Mouse (Mus musculus) kidney, embryonic 14.5 days (tissue): Measurements from ENCODE around the gene Paqr4. TPM values are rescaled to one million over a fixed set of nuclear protein-coding genes. Genes with fewer than 3 reads are reported as not detected.

Experiments used
- ATAC-seq: fragments of 200-750 bp; cut with Nextera tagmentation; 2 replicates; pipeline ENCODE4 v1.8.0; 2017; ENCODE audit warnings: moderate number of reproducible peaks, mild to moderate bottlenecking, moderate TSS enrichment, moderate library complexity; ENCODE audit not compliant: low FRiP score, low TSS enrichment
- H3K27ac ChIP-seq: fragments of 300-500 bp; sonication (generic); 2 replicates; pipeline ENCODE4 v1.5.1; 2014; ENCODE audit warnings: low read depth, mild to moderate bottlenecking, low read length, moderate library complexity, mixed read lengths
- H3K27me3 ChIP-seq: fragments of 300-500 bp; sonication (generic); 2 replicates; pipeline ENCODE4 v1.6.1; 2014; ENCODE audit warnings: mild to moderate bottlenecking, low read length; ENCODE audit not compliant: control insufficient read depth, insufficient read depth
- H3K36me3 ChIP-seq: fragments of 300-500 bp; sonication (generic); 2 replicates; pipeline ENCODE4 v1.6.1; 2014; ENCODE audit warnings: low read length, mixed read lengths; ENCODE audit not compliant: control insufficient read depth, insufficient read depth
- H3K4me1 ChIP-seq: fragments of 300-500 bp; sonication (generic); 2 replicates; pipeline ENCODE4 v1.6.1; 2014; ENCODE audit warnings: low read length, mixed read lengths; ENCODE audit not compliant: control insufficient read depth, insufficient read depth
- H3K4me2 ChIP-seq: fragments of 300-500 bp; sonication (generic); replicated peaks from 2 replicates; pipeline ENCODE4 v1.6.1; 2014; ENCODE audit warnings: low read depth, mild to moderate bottlenecking, low read length
- H3K4me3 ChIP-seq: fragments of 300-500 bp; sonication (generic); 2 replicates; pipeline ENCODE4 v1.5.1; 2014; ENCODE audit warnings: mild to moderate bottlenecking, low read length
- H3K9ac ChIP-seq: fragments of 300-500 bp; sonication (generic); 2 replicates; pipeline ENCODE4 v1.6.1; 2014; ENCODE audit warnings: low read depth, mild to moderate bottlenecking, low read length, moderate library complexity
- H3K9me3 ChIP-seq: fragments of 300-500 bp; sonication (generic); 2 replicates; pipeline ENCODE4 v1.6.1; 2016; ENCODE audit warnings: low read length; ENCODE audit not compliant: control insufficient read depth
- WGBS: fragments of 180-500 bp; shearing (Covaris S2); extraction: QIAGEN DNeasy Blood & Tissue Kit; methylation state at CpG from one replicate; pipeline ENCODE4 v1.1.7; 2014; 5-methylcytosine and 5-hydroxymethylcytosine counted together
- polyA plus RNA-seq: library from polyadenylated mRNA; unstranded; fragments of >200 nt; fragmentation: Nextera tagmentation; extraction: Ambion mirVana; gene quantifications from 2 replicates; pipeline ENCODE4 v1.2.1, GENCODE M21; 2014

Gene Paqr4
- polyA plus RNA-seq, 1 experiment from 2014 or later: 17.6 TPM

DNA sequence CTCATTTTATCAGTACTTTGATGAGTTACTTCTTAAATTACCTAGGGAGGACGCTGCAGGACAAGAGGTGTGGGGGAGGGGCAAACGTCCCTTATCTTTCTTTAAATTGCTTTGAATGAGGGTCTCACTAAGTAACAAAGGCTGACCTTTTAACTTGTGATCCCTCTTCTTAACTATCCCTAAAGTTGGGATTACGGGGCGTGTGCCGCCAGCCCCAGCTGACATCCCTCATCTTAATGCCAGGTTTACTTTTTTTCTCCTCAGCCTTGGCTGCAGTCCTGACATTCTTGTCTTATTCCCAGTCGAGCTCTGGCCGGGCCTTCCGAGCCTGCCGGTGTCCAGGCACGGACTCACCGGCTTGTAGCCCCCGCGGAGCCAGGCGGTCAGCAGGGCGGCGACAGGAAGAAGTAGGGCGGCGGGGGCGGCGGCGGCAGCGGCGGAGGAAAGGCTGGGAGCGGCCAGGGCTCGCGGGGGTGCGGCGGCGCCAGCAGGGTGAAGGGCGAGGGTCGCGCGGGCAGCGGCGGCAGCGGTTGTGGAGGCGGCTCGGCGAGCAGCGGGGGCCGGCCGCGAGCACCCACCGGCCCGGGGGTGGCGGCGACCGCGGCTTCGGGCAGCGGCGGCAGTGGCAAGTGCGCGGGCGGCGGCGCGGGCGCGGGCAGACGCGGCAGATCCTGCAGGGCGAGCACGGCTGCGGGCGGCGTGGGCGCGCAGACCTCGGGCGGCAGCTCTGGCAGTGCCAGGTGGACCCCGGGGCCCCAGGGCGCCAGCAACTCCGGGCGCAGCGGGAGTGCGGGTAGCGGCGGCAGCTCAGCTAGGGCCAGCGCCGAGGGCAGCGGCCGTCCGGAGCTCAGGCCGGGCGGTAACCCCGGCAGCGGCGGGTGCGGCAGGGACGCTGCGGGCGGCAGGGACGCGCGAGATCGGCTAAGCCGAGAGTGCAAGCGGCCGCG, 41.3 kb downstream of the Paqr4 start:
- H3K4me1 ChIP-seq: peaks cover 12% of the 10 kb centered on the region
- H3K4me3 ChIP-seq: peak overlapping the region; percentile 70
- H3K27me3 ChIP-seq: peaks cover 20% of the 10 kb centered on the region
- peak; percentile 41 for ATAC-seq
- no peak overlapping the region for H3K27ac ChIP-seq
- H3K9ac ChIP-seq: peak overlapping the region; percentile 63
- H3K36me3 ChIP-seq: no peaks in the 10 kb centered on the region
- H3K9me3 ChIP-seq: no peaks in the 10 kb centered on the region
- WGBS: under 1% methylated on average over 56 of the region's 101 CpGs
- peak overlapping the region; percentile 100 for H3K4me2 ChIP-seq

DNA sequence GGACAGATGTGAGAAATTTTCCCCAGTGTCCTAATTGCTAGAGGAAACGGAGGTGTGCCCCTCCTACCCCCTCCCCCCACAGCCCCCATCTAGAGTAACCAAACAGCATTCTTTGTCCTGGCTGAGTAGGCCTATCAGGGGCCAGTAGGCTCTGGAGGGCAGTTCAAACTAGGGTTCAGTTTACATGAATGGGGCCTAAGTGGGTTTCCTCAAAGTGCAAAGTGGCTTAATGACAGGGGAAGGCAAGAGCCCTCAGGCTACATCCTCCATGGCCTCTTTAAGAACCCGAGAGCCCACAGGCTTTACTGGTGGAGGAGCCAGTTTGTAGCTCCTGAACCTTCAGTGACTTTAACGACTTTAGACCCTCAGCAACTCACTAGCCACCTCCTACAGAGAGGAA, 44.9 kb downstream of the Paqr4 start:
- no peak overlapping the region for H3K4me2 ChIP-seq
- H3K27me3 ChIP-seq: peaks cover 17% of the 10 kb centered on the region
- peak; percentile 70 for ATAC-seq
- no peak overlapping the region for H3K9ac ChIP-seq
- no peaks in the 10 kb centered on the region for H3K36me3 ChIP-seq
- WGBS: 4% methylated on average over 3 of the region's 3 CpGs
- H3K4me1 ChIP-seq: peaks cover 13% of the 10 kb centered on the region
- H3K27ac ChIP-seq: peak overlapping the region; percentile 69
- H3K9me3 ChIP-seq: no peaks in the 10 kb centered on the region
- H3K4me3 ChIP-seq: no peak overlapping the region

DNA sequence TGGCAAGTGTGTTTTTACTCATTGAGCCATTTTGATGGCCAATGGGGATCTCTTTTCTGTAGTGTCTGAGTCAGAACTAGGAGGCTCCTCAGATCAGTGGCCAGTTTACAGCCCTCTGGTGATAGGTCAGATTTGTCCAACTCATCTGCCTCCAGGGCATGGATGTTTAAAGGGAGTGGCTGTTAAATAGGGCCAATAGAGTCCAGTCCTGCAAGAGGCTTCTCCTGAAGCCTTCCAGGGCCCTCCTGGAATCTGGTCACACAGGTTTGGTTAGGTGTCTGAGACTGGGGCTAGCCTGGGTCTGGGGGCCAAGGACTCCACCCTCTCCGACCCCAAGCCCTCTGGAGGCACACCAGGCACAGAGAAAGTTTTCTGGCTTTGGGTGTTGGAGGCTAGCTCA, 46.2 kb downstream of the Paqr4 start:
- Histone ChIP-seq H3K27ac (peak overlapping the region; percentile 1; the same call in 1 of the 2 replicates), H3K4me2 (no peak overlapping the region)

More for the DNA sequence above, 46.2 kb downstream of the Paqr4 start:
- ATAC-seq: no peak
- Histone ChIP-seq H3K4me3 (no peak overlapping the region), H3K36me3 (no peaks in the 10 kb centered on the region), H3K9ac (no peak overlapping the region), H3K27me3 (peaks cover 12% of the 10 kb centered on the region), H3K9me3 (no peaks in the 10 kb centered on the region), H3K4me1 (peaks cover 13% of the 10 kb centered on the region)
- WGBS: 32% methylated on average over 1 of the region's 1 CpGs

Other genes with a start within 250 kb of the Paqr4 start
- gene Zfp213, start 176.6 kb downstream of the Paqr4 start, polyA plus RNA-seq: 19.5 and 24.9 TPM in 2 replicates
- gene Zfp13, start 141.4 kb downstream of the Paqr4 start, polyA plus RNA-seq: 15.3 and 19.1 TPM in 2 replicates
- gene Zscan10, start 140.0 kb downstream of the Paqr4 start, polyA plus RNA-seq: 0.29 and 0.45 TPM in 2 replicates
- 0.46 and 1.3 TPM in 2 replicates for gene Mmp25, start 95.6 kb downstream of the Paqr4 start, polyA plus RNA-seq
- gene Bicdl2, start 80.4 kb downstream of the Paqr4 start, polyA plus RNA-seq: 0.76 and 1.2 TPM in 2 replicates
- 61.9 and 83.8 TPM in 2 replicates for gene Hcfc1r1, start 67.3 kb downstream of the Paqr4 start, polyA plus RNA-seq
- gene Thoc6, start 67.0 kb downstream of the Paqr4 start, polyA plus RNA-seq: 53.0 and 62.9 TPM in 2 replicates
- gene Tnfrsf12a, start 63.4 kb downstream of the Paqr4 start, polyA plus RNA-seq: 14.5 and 16.4 TPM in 2 replicates
- 153 and 181 TPM in 2 replicates for gene Cldn6, start 61.6 kb downstream of the Paqr4 start, polyA plus RNA-seq
- gene Cldn9, start 56.8 kb downstream of the Paqr4 start, polyA plus RNA-seq: 63.7 and 65.5 TPM in 2 replicates
- 0.15 and 0.16 TPM in 2 replicates for gene 1520401A03Rik, start 18.1 kb downstream of the Paqr4 start, polyA plus RNA-seq
- 41.6 and 56.4 TPM in 2 replicates for gene Pkmyt1, start 14.5 kb downstream of the Paqr4 start, polyA plus RNA-seq
- gene Kremen2, start 5.0 kb upstream of the Paqr4 start, polyA plus RNA-seq: 2.1 and 2.9 TPM in 2 replicates
- 73.0 and 91.7 TPM in 2 replicates for gene Flywch1, start 30.7 kb upstream of the Paqr4 start, polyA plus RNA-seq
- 40.7 and 43.7 TPM in 2 replicates for gene Flywch2, start 45.2 kb upstream of the Paqr4 start, polyA plus RNA-seq
- gene Srrm2, start 49.7 kb upstream of the Paqr4 start, polyA plus RNA-seq: 560 and 567 TPM in 2 replicates
- gene Elob, start 88.3 kb upstream of the Paqr4 start, polyA plus RNA-seq: 982 and 1,429 TPM in 2 replicates
- 0.26 and 0.41 TPM in 2 replicates for gene Prss33, start 95.2 kb upstream of the Paqr4 start, polyA plus RNA-seq
- 0.14 TPM in 1 of 2 replicates, not detected in the other for gene Prss32, start 103.0 kb upstream of the Paqr4 start, polyA plus RNA-seq
- 3.1 and 3.9 TPM in 2 replicates for gene Prss41, start 103.3 kb upstream of the Paqr4 start, polyA plus RNA-seq
- not detected in 2 replicates for gene Prss21, start 127.2 kb upstream of the Paqr4 start, polyA plus RNA-seq
- gene Dcpp1, start 140.0 kb upstream of the Paqr4 start, polyA plus RNA-seq: not detected in 2 replicates
- gene Dcpp2, start 140.0 kb upstream of the Paqr4 start, polyA plus RNA-seq: not detected in 2 replicates
- gene Dcpp3, start 176.6 kb upstream of the Paqr4 start, polyA plus RNA-seq: not detected in 2 replicates
- gene Sbp, start 200.8 kb upstream of the Paqr4 start, polyA plus RNA-seq: not detected in 2 replicates
- not detected in 2 replicates for gene Sbpl, start 214.4 kb upstream of the Paqr4 start, polyA plus RNA-seq
- 0.26 and 0.30 TPM in 2 replicates for gene Prss30, start 239.7 kb upstream of the Paqr4 start, polyA plus RNA-seq